In genomic region chr4:138251819-138252218, GRCm38 (mm10) we compare ENCODE assay signal across 8 mouse cellular contexts. TPM values are rescaled to one million over a fixed set of nuclear protein-coding genes. Genes with fewer than 3 reads are reported as not detected.
DNase-seq lines count a peak whose midpoint lies in the region; ATAC-seq and TF ChIP-seq lines count a peak whose summit lies in the region.

No protein-coding gene starts in this region.

- H3K27ac ChIP-seq in heart, embryonic 11.5 days (ENCODE audit: low read depth, low read length), result no peak overlapping the region
- no peak overlapping the region for H3K27ac ChIP-seq in embryonic facial prominence, embryonic 14.5 days (replicated peaks; ENCODE audit: low read depth, low read length)
- H3K27ac ChIP-seq in intestine, embryonic 15.5 days, result no peak overlapping the region
- H3K27ac ChIP-seq in lung, postnatal 0 days (ENCODE audit: low read length), result no peak overlapping the region
- no peak overlapping the region for H3K27ac ChIP-seq in stomach, embryonic 15.5 days

- no peak for ATAC-seq in heart, embryonic 11.5 days (replicated peaks; ENCODE audit: insufficient number of reproducible peaks, low FRiP score, low TSS enrichment)
- ATAC-seq in embryonic facial prominence, embryonic 14.5 days (ENCODE audit: low read depth), result peak; percentile 24; the same call in 1 of the 2 replicates
- ATAC-seq in intestine, embryonic 15.5 days, result 0 out of 2 replicates have a peak, but pooled peaks have one; percentile 12
- ATAC-seq in lung, postnatal 0 days, result peak; percentile 25
- no peak for ATAC-seq in stomach, embryonic 15.5 days (ENCODE audit: insufficient read depth, low FRiP score, low read depth)
- ATAC-seq in activated CD4-positive, CD25-positive, alpha-beta regulatory T cell, adult 4 months, result no peak

- peak overlapping the region; percentile 1; the same call in 1 of the 2 replicates for H3K9ac ChIP-seq in heart, embryonic 11.5 days (ENCODE audit: low read depth, low read length)
- H3K9ac ChIP-seq in embryonic facial prominence, embryonic 14.5 days (ENCODE audit: low read depth, low read length), result no peak overlapping the region
- H3K9ac ChIP-seq in intestine, embryonic 15.5 days, result peak overlapping the region; percentile 20; the same call in 1 of the 2 replicates
- H3K9ac ChIP-seq in lung, postnatal 0 days (replicated peaks; ENCODE audit: low read depth), result no peak overlapping the region
- no peak overlapping the region for H3K9ac ChIP-seq in stomach, embryonic 15.5 days

- peaks cover 16% of the 10 kb centered on the region for H3K4me1 ChIP-seq in heart, embryonic 11.5 days (ENCODE audit: control insufficient read depth, insufficient read depth, low read length)
- H3K4me1 ChIP-seq in embryonic facial prominence, embryonic 14.5 days (ENCODE audit: control insufficient read depth, insufficient read depth, low read length), result peaks cover 32% of the 10 kb centered on the region
- H3K4me1 ChIP-seq in intestine, embryonic 15.5 days (replicated peaks), result peaks cover 28% of the 10 kb centered on the region
- peaks cover 6% of the 10 kb centered on the region; the same call in 1 of the 2 replicates for H3K4me1 ChIP-seq in lung, postnatal 0 days (ENCODE audit: insufficient read depth, low read depth, low read length)
- H3K4me1 ChIP-seq in stomach, embryonic 15.5 days, result peaks cover 32% of the 10 kb centered on the region

- DNase-seq in heart, adult 11 months, result no peak
- DNase-seq in MEL-GATA-1-ER (ENCODE audit: extremely low read depth, low read depth), result peak; percentile 36
- DNase-seq in embryonic facial prominence, embryonic 14.5 days (ENCODE audit: low spot score), result peak; percentile 70
- peak; percentile 31 for DNase-seq in lung, postnatal 0 days (ENCODE audit: low spot score)

- TF ChIP-seq CTCF in lung, postnatal 0 days (IDR thresholded peaks at IDR 0.05), result peak; percentile 49

- H3K4me3 ChIP-seq in heart, embryonic 11.5 days (ENCODE audit: low read depth, low read length), result peak overlapping the region; percentile 14; the same call in 1 of the 2 replicates
- H3K4me3 ChIP-seq in embryonic facial prominence, embryonic 14.5 days (ENCODE audit: low read depth, low read length), result peak overlapping the region; percentile 17
- H3K4me3 ChIP-seq in intestine, embryonic 15.5 days (replicated peaks), result peak overlapping the region; percentile 25
- H3K4me3 ChIP-seq in lung, postnatal 0 days (ENCODE audit: low read depth, low read length), result 0 out of 2 replicates have a peak overlapping the region, but pooled peaks have one; percentile 14
- H3K4me3 ChIP-seq in stomach, embryonic 15.5 days (replicated peaks), result peak overlapping the region; percentile 15

- peaks cover 61% of the 10 kb centered on the region for H3K27me3 ChIP-seq in heart, embryonic 11.5 days (ENCODE audit: control insufficient read depth, insufficient read depth, low read length)
- peaks cover 31% of the 10 kb centered on the region for H3K27me3 ChIP-seq in embryonic facial prominence, embryonic 14.5 days (replicated peaks; ENCODE audit: control insufficient read depth, insufficient read depth, low read length)
- H3K27me3 ChIP-seq in intestine, embryonic 15.5 days (replicated peaks), result peaks cover 19% of the 10 kb centered on the region
- H3K27me3 ChIP-seq in lung, postnatal 0 days (replicated peaks; ENCODE audit: insufficient read depth, low read length), result peaks cover 9% of the 10 kb centered on the region; the same call in 1 of the 2 replicates
- H3K27me3 ChIP-seq in stomach, embryonic 15.5 days (replicated peaks), result peaks cover 33% of the 10 kb centered on the region

- under 1% methylated on average over 14 of the region's 14 CpGs for WGBS in heart, embryonic 11.5 days (ENCODE audit: insufficient replicate concordance)
- 1% methylated on average over 14 of the region's 14 CpGs for WGBS in embryonic facial prominence, embryonic 14.5 days
- 1% methylated on average over 14 of the region's 14 CpGs for WGBS in intestine, embryonic 15.5 days
- WGBS in lung, postnatal 0 days, result 2% methylated on average over 14 of the region's 14 CpGs
- WGBS in stomach, embryonic 15.5 days, result 1% methylated on average over 14 of the region's 14 CpGs

- TF ChIP-seq EP300 in lung, postnatal 0 days (IDR thresholded peaks at IDR 0.05), result no peak

- no peaks in the 10 kb centered on the region for H3K9me3 ChIP-seq in heart, embryonic 11.5 days (replicated peaks; ENCODE audit: control insufficient read depth, low read length)
- H3K9me3 ChIP-seq in embryonic facial prominence, embryonic 14.5 days (ENCODE audit: control insufficient read depth, low read length), result no peaks in the 10 kb centered on the region
- H3K9me3 ChIP-seq in intestine, embryonic 15.5 days, result no peaks in the 10 kb centered on the region
- H3K9me3 ChIP-seq in lung, postnatal 0 days (ENCODE audit: low read length), result no peaks in the 10 kb centered on the region
- H3K9me3 ChIP-seq in stomach, embryonic 15.5 days, result no peaks in the 10 kb centered on the region

- H3K4me2 ChIP-seq in heart, embryonic 11.5 days, result peak overlapping the region; percentile 54
- H3K4me2 ChIP-seq in embryonic facial prominence, embryonic 14.5 days (ENCODE audit: low read depth, low read length), result peak overlapping the region; percentile 46
- H3K4me2 ChIP-seq in intestine, embryonic 15.5 days (replicated peaks), result peak overlapping the region; percentile 100
- H3K4me2 ChIP-seq in lung, postnatal 0 days (replicated peaks; ENCODE audit: low read depth, low read length), result peak overlapping the region; percentile 41
- peak overlapping the region; percentile 49 for H3K4me2 ChIP-seq in stomach, embryonic 15.5 days

- no peaks in the 10 kb centered on the region for H3K36me3 ChIP-seq in heart, embryonic 11.5 days (ENCODE audit: control insufficient read depth, insufficient read depth, low read length)
- peaks cover 12% of the 10 kb centered on the region; the same call in 1 of the 2 replicates for H3K36me3 ChIP-seq in embryonic facial prominence, embryonic 14.5 days (ENCODE audit: control insufficient read depth, insufficient read depth, low read length)
- H3K36me3 ChIP-seq in intestine, embryonic 15.5 days, result no peaks in the 10 kb centered on the region
- H3K36me3 ChIP-seq in lung, postnatal 0 days (ENCODE audit: insufficient read depth, low read length), result peaks cover 4% of the 10 kb centered on the region; the same call in 1 of the 2 replicates
- no peaks in the 10 kb centered on the region for H3K36me3 ChIP-seq in stomach, embryonic 15.5 days

RNA-seq across cellular contexts. Expression of gene Kif17, which starts 1.6 kb away (rescaled TPM):
- 0.44 and 0.61 TPM in 2 replicates for polyA plus RNA-seq in heart, embryonic 11.5 days (2014; fragmentation: Nextera tagmentation; extraction: Ambion mirVana)
- polyA plus RNA-seq in embryonic facial prominence, embryonic 14.5 days (2014; fragmentation: Nextera tagmentation; extraction: Ambion mirVana), result 0.71 and 1.6 TPM in 2 replicates
- polyA plus RNA-seq in intestine, embryonic 15.5 days (2015; fragmentation: Nextera tagmentation; extraction: Ambion mirVana), result 0.83 and 0.95 TPM in 2 replicates
- 0.37 and 1.1 TPM in 2 replicates for polyA plus RNA-seq in lung, postnatal 0 days (2015; fragmentation: Nextera tagmentation; extraction: Ambion mirVana)
- polyA plus RNA-seq in stomach, embryonic 15.5 days (2015; fragmentation: Nextera tagmentation; extraction: Ambion mirVana), result 1.7 and 1.9 TPM in 2 replicates
- not detected for polyA plus RNA-seq in activated CD4-positive, CD25-positive, alpha-beta regulatory T cell, adult 4 months (2017; shearing (Covaris generic))

RNA-seq across cellular contexts. Expression of gene Sh2d5, which starts 1.6 kb away (rescaled TPM):
- polyA plus RNA-seq in heart, embryonic 11.5 days (2014; fragmentation: Nextera tagmentation; extraction: Ambion mirVana), result 0.24 and 0.31 TPM in 2 replicates
- 0.35 and 0.85 TPM in 2 replicates for polyA plus RNA-seq in embryonic facial prominence, embryonic 14.5 days (2014; fragmentation: Nextera tagmentation; extraction: Ambion mirVana)
- polyA plus RNA-seq in intestine, embryonic 15.5 days (2015; fragmentation: Nextera tagmentation; extraction: Ambion mirVana), result 0.62 and 0.69 TPM in 2 replicates
- 0.14 and 0.18 TPM in 2 replicates for polyA plus RNA-seq in lung, postnatal 0 days (2015; fragmentation: Nextera tagmentation; extraction: Ambion mirVana)
- 0.85 and 0.88 TPM in 2 replicates for polyA plus RNA-seq in stomach, embryonic 15.5 days (2015; fragmentation: Nextera tagmentation; extraction: Ambion mirVana)
- polyA plus RNA-seq in activated CD4-positive, CD25-positive, alpha-beta regulatory T cell, adult 4 months (2017; shearing (Covaris generic)), result under 1 TPM in 1 of 2 experiments, not detected in 1; 0.17 TPM

RNA-seq across cellular contexts. Expression of gene Hp1bp3, which starts 35.7 kb away (rescaled TPM):
- 105 and 107 TPM in 2 replicates for polyA plus RNA-seq in heart, embryonic 11.5 days (2014; fragmentation: Nextera tagmentation; extraction: Ambion mirVana)
- polyA plus RNA-seq in embryonic facial prominence, embryonic 14.5 days (2014; fragmentation: Nextera tagmentation; extraction: Ambion mirVana), result 145 and 178 TPM in 2 replicates
- 110 and 129 TPM in 2 replicates for polyA plus RNA-seq in intestine, embryonic 15.5 days (2015; fragmentation: Nextera tagmentation; extraction: Ambion mirVana)
- polyA plus RNA-seq in lung, postnatal 0 days (2015; fragmentation: Nextera tagmentation; extraction: Ambion mirVana), result 129 and 135 TPM in 2 replicates
- polyA plus RNA-seq in stomach, embryonic 15.5 days (2015; fragmentation: Nextera tagmentation; extraction: Ambion mirVana), result 129 and 131 TPM in 2 replicates
- polyA plus RNA-seq in activated CD4-positive, CD25-positive, alpha-beta regulatory T cell, adult 4 months (2017; shearing (Covaris generic)), result 100 to 1,000 TPM; 130 to 146 TPM

RNA-seq across cellular contexts. Expression of gene Ddost, which starts 52.7 kb away (rescaled TPM):
- 269 and 310 TPM in 2 replicates for polyA plus RNA-seq in heart, embryonic 11.5 days (2014; fragmentation: Nextera tagmentation; extraction: Ambion mirVana)
- 332 and 343 TPM in 2 replicates for polyA plus RNA-seq in embryonic facial prominence, embryonic 14.5 days (2014; fragmentation: Nextera tagmentation; extraction: Ambion mirVana)
- polyA plus RNA-seq in intestine, embryonic 15.5 days (2015; fragmentation: Nextera tagmentation; extraction: Ambion mirVana), result 379 and 414 TPM in 2 replicates
- polyA plus RNA-seq in lung, postnatal 0 days (2015; fragmentation: Nextera tagmentation; extraction: Ambion mirVana), result 184 and 195 TPM in 2 replicates
- polyA plus RNA-seq in stomach, embryonic 15.5 days (2015; fragmentation: Nextera tagmentation; extraction: Ambion mirVana), result 396 and 428 TPM in 2 replicates
- 100 to 1,000 TPM in 1 of 2 experiments, 10 to 100 TPM in 1; 91.1 to 119 TPM for polyA plus RNA-seq in activated CD4-positive, CD25-positive, alpha-beta regulatory T cell, adult 4 months (2017; shearing (Covaris generic))

Comparison
In these comparisons a context has a peak if more than half of its experiments do, and no peak if none do; other contexts are left out.
1. ATAC-seq: peak in embryonic facial prominence, embryonic 14.5 days (single experiment), intestine, embryonic 15.5 days (single experiment) and lung, postnatal 0 days (single experiment); none in heart, embryonic 11.5 days (single experiment), stomach, embryonic 15.5 days (single experiment) and activated CD4-positive, CD25-positive, alpha-beta regulatory T cell, adult 4 months (single experiment).
2. H3K4me2 ChIP-seq: peak in every context shown above with its lines; median percentile 100 in intestine, embryonic 15.5 days; 54 in heart, embryonic 11.5 days; 49 in stomach, embryonic 15.5 days; 46 in embryonic facial prominence, embryonic 14.5 days; 41 in lung, postnatal 0 days.
3. H3K9ac ChIP-seq: peak in heart, embryonic 11.5 days (single experiment) and intestine, embryonic 15.5 days (single experiment); none in embryonic facial prominence, embryonic 14.5 days (single experiment), lung, postnatal 0 days (single experiment) and stomach, embryonic 15.5 days (single experiment).
4. Peak in every context shown above with its lines, with median percentiles within 50 percentile points of each other: H3K4me3 ChIP-seq.